Mouse (Mus musculus) stomach, postnatal 0 days (tissue): ENCODE data around the gene Maneal.

ENCODE experiments used
- CTCF ChIP-seq: IDR thresholded peaks from 2 replicates; pipeline ENCODE4 v1.5.1; 2016; ENCODE audit warnings: antibody characterized with exemption, low read depth, mild to moderate bottlenecking, moderate library complexity
- EP300 ChIP-seq: optimal IDR thresholded peaks from 2 replicates; pipeline ENCODE3; 2016; ENCODE audit warnings: antibody characterized with exemption

DNA sequence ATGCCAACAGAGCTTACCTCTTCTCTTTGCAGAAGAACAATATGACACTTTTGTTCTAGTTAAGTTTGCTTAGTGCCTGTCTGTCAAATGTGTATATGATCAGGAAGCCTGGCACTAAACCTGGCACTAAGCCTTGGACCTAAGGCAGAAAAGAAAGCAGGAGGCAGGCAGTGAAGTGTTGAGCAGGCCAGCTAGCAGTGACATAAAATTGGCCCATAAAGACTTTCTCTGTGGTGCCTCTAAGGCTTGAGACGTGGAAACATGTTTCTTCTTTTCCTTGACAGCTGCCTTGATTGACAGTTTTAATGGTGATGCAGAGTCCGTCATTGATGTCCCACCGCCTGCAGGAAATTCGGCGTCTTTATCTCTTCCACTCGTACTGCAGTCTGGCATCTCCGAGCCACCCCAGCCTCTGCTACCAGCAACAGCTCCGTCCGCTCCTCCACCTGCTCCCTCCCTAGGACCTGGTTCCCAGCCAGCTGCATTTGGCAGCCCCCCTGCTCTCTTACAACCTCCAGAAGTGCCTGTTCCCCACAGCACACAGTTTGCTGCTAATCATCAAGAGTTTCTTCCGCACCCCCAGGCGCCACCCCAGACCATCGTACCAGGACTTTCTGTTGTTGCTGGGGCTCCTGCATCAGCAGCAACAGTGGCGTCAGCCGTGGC is 23.8 kb downstream of the Maneal start:
- TF ChIP-seq CTCF (no peak), EP300 (no peak)
